Mouse (Mus musculus): Measurements from ENCODE around the gene Zfp609. TPM values are rescaled to one million over a fixed set of nuclear protein-coding genes. Genes with fewer than 3 reads are reported as not detected.

Gene Zfp609
- total and polyA plus RNA-seq, 3 experiments = 8.7 to 25.5 (median 23.7) TPM

GRCm38 (mm10) chr9:65826226-65826587 is 1.2 kb downstream of the Zfp609 start:
- Histone ChIP-seq H3K4me3 (peak overlapping the region; percentile 66), H3K4me1 (ENCODE audit: control insufficient read depth, insufficient read depth, low read length) (peaks cover 19% of the 10 kb centered on the region), H3K36me3 (ENCODE audit: control insufficient read depth, insufficient read depth, low read length) (peaks cover 20% of the 10 kb centered on the region), H3K79me2 (replicated peaks; ENCODE audit: control insufficient read depth, insufficient read depth, low read length) (peaks cover 3% of the 10 kb centered on the region), H3K27me3 (ENCODE audit: control insufficient read depth, insufficient read depth, low read length) (no peaks in the 10 kb centered on the region), H3K9ac (ENCODE audit: low read depth, low read length) (peak overlapping the region; percentile 43), H3K27ac (peak overlapping the region; percentile 88)
- no peak for TF ChIP-seq CTCF (IDR thresholded peaks at IDR 0.05)
- no peak for TF ChIP-seq POLR2A (IDR thresholded peaks at IDR 0.05; ENCODE audit: insufficient read depth, low read depth, low read length)
- no peak for TF ChIP-seq EP300 (IDR thresholded peaks at IDR 0.05; ENCODE audit: insufficient read depth, low read depth, low read length)
- WGBS = 11% methylated on average over 4 of the region's 4 CpGs
- peak in 1 of 2 experiments; percentile 7 for DNase-seq
- intact Hi-C loops (cut with DNase I) = loop anchor here (2.0 kb wide), 1 partner anchor 131 kb away; no protein-coding TSS in a partner anchor

GRCm38 (mm10) chr9:65823716-65824462 is 3.5 kb downstream of the Zfp609 start:
- Histone ChIP-seq H3K4me3 (peak overlapping the region; percentile 13; the same call in 1 of the 2 replicates), H3K9ac (ENCODE audit: low read depth, low read length) (no peak overlapping the region; the same call in 1 of the 2 replicates), H3K27ac (peak overlapping the region; percentile 41), H3K27me3 (ENCODE audit: control insufficient read depth, insufficient read depth, low read length) (no peaks in the 10 kb centered on the region), H3K4me1 (ENCODE audit: control insufficient read depth, insufficient read depth, low read length) (peaks cover 19% of the 10 kb centered on the region), H3K36me3 (ENCODE audit: control insufficient read depth, insufficient read depth, low read length) (peaks cover 20% of the 10 kb centered on the region), H3K79me2 (replicated peaks; ENCODE audit: control insufficient read depth, insufficient read depth, low read length) (peaks cover 3% of the 10 kb centered on the region)
- peak; percentile 23 to 48 for DNase-seq
- intact Hi-C loops (cut with DNase I) = loop anchor here (2.0 kb wide), 1 partner anchor 33 kb away; no protein-coding TSS in a partner anchor
- 29% methylated on average over 10 of the region's 10 CpGs for WGBS
- TF ChIP-seq CTCF (IDR thresholded peaks at IDR 0.05) (no peak), POLR2A (IDR thresholded peaks at IDR 0.05; ENCODE audit: insufficient read depth, low read depth, low read length) (no peak), EP300 (IDR thresholded peaks at IDR 0.05; ENCODE audit: insufficient read depth, low read depth, low read length) (no peak)

DNA sequence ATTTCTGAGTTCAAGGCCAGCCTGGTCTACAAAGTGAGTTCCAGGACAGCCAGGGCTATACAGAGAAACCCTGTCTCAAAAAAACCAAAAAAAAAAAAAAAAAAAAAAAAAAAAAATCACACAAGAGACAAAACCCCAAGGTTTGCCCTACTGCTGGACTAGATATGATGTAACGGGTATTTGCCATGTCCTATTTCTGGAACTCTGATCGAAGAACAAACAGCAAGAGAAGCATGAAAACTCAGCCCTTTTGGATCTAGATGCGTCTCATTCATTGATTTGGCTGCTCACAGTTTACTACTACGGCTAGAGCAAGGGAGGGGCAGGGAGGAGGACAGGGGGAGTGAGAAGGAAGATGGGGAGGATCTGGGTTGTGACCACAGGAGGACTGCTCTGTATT is 5.4 kb downstream of the Zfp609 start:
- Histone ChIP-seq H3K4me1 (ENCODE audit: control insufficient read depth, insufficient read depth, low read length) (peaks cover 14% of the 10 kb centered on the region), H3K9ac (ENCODE audit: low read depth, low read length) (no peak overlapping the region), H3K27me3 (ENCODE audit: control insufficient read depth, insufficient read depth, low read length) (no peaks in the 10 kb centered on the region), H3K36me3 (ENCODE audit: control insufficient read depth, insufficient read depth, low read length) (peaks cover 16% of the 10 kb centered on the region), H3K79me2 (replicated peaks; ENCODE audit: control insufficient read depth, insufficient read depth, low read length) (peaks cover 6% of the 10 kb centered on the region), H3K27ac (no peak overlapping the region), H3K4me3 (no peak overlapping the region)
- TF ChIP-seq CTCF (IDR thresholded peaks at IDR 0.05) (no peak), POLR2A (IDR thresholded peaks at IDR 0.05; ENCODE audit: insufficient read depth, low read depth, low read length) (no peak)
- intact Hi-C loops (cut with DNase I) = loop anchor here (2.0 kb wide), 1 partner anchor 31 kb away; no protein-coding TSS in a partner anchor
- DNase-seq = no peak
- 59% methylated on average over 4 of the region's 4 CpGs for WGBS

DNA sequence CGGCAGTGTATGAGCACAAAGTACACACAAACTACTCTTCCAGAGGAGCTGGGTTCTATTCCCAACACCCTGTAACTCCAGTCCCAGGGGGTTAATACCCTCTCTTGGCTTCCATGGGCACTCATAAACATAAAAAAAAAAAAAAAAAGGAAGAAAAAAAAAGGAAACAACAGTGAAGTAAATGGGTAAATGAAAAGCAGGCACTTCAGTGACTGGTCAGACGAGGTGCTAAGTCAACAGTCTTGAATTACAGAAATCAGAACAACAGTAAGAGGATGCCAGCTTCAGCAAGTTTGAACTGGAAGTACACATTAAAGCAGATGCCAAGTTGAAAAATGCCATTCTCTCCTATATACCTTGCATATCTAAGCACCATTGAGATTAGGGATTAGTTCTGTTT is 7.1 kb downstream of the Zfp609 start:
- DNase-seq = no peak
- Histone ChIP-seq H3K79me2 (replicated peaks; ENCODE audit: control insufficient read depth, insufficient read depth, low read length) (peaks cover 7% of the 10 kb centered on the region), H3K27ac (no peak overlapping the region), H3K27me3 (ENCODE audit: control insufficient read depth, insufficient read depth, low read length) (no peaks in the 10 kb centered on the region), H3K9ac (ENCODE audit: low read depth, low read length) (no peak overlapping the region), H3K4me1 (ENCODE audit: control insufficient read depth, insufficient read depth, low read length) (peaks cover 8% of the 10 kb centered on the region), H3K36me3 (ENCODE audit: control insufficient read depth, insufficient read depth, low read length) (peaks cover 12% of the 10 kb centered on the region), H3K4me3 (no peak overlapping the region)
- intact Hi-C loops (cut with DNase I) = no loop called here
- TF ChIP-seq POLR2A (IDR thresholded peaks at IDR 0.05; ENCODE audit: insufficient read depth, low read depth, low read length) (no peak), CTCF (IDR thresholded peaks at IDR 0.05) (no peak), EP300 (IDR thresholded peaks at IDR 0.05; ENCODE audit: insufficient read depth, low read depth, low read length) (no peak)
- WGBS = 78% methylated on average over 2 of the region's 2 CpGs

DNA sequence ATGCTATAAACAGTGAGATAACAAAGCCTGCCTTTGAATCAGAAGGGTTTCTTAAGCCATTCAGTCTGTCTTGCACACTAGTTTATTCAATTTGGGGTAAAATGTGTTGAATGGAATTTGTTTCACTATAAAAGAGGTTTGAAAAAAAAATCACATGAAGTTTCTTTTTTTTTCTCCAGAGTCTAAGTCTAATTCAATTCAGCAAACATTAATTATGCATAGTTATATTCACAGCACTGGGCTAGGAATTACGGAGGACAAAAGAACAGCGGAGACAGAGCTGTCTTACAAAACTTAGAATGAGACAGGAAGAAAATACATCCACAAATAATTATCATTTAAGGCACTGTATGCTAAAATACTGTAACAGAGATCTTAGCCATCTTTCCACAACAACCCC is 9.0 kb downstream of the Zfp609 start:
- no peak overlapping the region for H3K27ac ChIP-seq
- H3K4me3 ChIP-seq = no peak overlapping the region
- DNase-seq = no peak
- no peak for TF ChIP-seq CTCF (IDR thresholded peaks at IDR 0.05)
- no peak for TF ChIP-seq EP300 (IDR thresholded peaks at IDR 0.05; ENCODE audit: insufficient read depth, low read depth, low read length)
- no peak for TF ChIP-seq POLR2A (IDR thresholded peaks at IDR 0.05; ENCODE audit: insufficient read depth, low read depth, low read length)
- no peaks in the 10 kb centered on the region for H3K27me3 ChIP-seq (ENCODE audit: control insufficient read depth, insufficient read depth, low read length)
- peaks cover 2% of the 10 kb centered on the region for H3K36me3 ChIP-seq (ENCODE audit: control insufficient read depth, insufficient read depth, low read length)
- 85% methylated on average over 2 of the region's 2 CpGs for WGBS
- intact Hi-C loops (cut with DNase I) = no loop called here
- H3K9ac ChIP-seq (ENCODE audit: low read depth, low read length) = no peak overlapping the region
- H3K4me1 ChIP-seq (ENCODE audit: control insufficient read depth, insufficient read depth, low read length) = peaks cover 2% of the 10 kb centered on the region
- peaks cover 11% of the 10 kb centered on the region for H3K79me2 ChIP-seq (replicated peaks; ENCODE audit: control insufficient read depth, insufficient read depth, low read length)

- DNase-seq = no peak
Observed at GRCm38 (mm10) chr9:65812841-65813240, 14.5 kb downstream of the Zfp609 start.

More at GRCm38 (mm10) chr9:65812841-65813240, 14.5 kb downstream of the Zfp609 start:
- no peak overlapping the region for H3K9ac ChIP-seq (ENCODE audit: low read depth, low read length)
- H3K27me3 ChIP-seq (ENCODE audit: control insufficient read depth, insufficient read depth, low read length) = no peaks in the 10 kb centered on the region
- H3K27ac ChIP-seq = peak overlapping the region; percentile 78
- H3K36me3 ChIP-seq (ENCODE audit: control insufficient read depth, insufficient read depth, low read length) = peaks cover 6% of the 10 kb centered on the region
- intact Hi-C loops (cut with DNase I) = no loop called here
- 39% methylated on average over 2 of the region's 2 CpGs for WGBS
- H3K4me1 ChIP-seq (ENCODE audit: control insufficient read depth, insufficient read depth, low read length) = peaks cover 1% of the 10 kb centered on the region; the same call in 1 of the 2 replicates
- no peak overlapping the region for H3K4me3 ChIP-seq
- peaks cover 11% of the 10 kb centered on the region for H3K79me2 ChIP-seq (replicated peaks; ENCODE audit: control insufficient read depth, insufficient read depth, low read length)
- TF ChIP-seq CTCF (IDR thresholded peaks at IDR 0.05) = no peak

All from heart, adult 2 months (tissue).